Mouse (Mus musculus) heart, adult 11 months (tissue): ENCODE results near the gene 9930022D16Rik.

Experiments
- DNase-seq: peaks from one replicate; pipeline ENCODE4 v3.0.0; 2022

Gene 9930022D16Rik

DNA sequence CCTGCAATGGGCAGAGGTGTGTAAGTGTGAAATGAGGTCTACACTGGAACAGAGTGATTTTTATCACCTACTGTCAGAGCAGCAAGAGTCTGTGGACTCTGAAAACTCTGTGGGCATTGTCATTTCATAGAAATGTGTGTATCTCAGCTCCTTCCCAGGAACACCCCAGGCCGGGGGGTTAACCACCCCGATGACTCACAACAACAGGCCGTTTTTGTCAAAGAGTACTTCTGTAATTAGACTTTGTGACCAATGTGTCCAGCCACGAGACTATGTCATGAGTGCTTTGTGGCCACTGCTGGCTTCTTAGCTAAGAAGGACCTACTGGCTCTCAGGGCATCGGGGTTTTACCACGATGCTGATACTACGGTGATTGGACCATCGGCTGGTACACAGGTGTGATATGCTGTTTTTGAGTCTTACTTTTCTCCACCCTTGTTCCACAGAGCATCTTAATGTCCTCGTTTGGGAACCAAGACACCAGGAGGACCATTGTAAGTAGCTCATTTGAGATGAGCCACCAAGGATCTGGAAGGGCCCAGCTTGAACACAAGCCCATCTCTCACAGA, 3.8 kb downstream of the 9930022D16Rik start:
- no peak for DNase-seq

DNA sequence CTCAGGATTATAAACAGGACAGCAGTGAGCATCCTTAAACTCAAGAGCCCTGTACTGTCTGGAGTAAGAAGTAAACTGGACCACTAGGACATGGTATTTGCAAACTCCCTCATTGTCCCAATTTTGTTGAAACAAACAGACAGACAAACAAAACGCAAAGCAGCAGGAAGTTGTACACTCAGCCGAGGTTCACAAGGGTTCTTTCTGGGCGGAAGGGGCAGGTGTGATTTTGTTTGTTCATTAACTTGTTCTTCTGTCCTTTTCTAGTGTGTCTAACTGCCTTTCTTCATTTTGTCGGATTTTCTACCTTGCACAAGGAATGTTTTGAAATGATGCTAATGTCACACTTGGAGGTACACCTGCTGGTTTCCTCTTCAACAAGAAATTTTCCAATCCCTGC, 5.7 kb downstream of the 9930022D16Rik start:
- no peak for DNase-seq

DNA sequence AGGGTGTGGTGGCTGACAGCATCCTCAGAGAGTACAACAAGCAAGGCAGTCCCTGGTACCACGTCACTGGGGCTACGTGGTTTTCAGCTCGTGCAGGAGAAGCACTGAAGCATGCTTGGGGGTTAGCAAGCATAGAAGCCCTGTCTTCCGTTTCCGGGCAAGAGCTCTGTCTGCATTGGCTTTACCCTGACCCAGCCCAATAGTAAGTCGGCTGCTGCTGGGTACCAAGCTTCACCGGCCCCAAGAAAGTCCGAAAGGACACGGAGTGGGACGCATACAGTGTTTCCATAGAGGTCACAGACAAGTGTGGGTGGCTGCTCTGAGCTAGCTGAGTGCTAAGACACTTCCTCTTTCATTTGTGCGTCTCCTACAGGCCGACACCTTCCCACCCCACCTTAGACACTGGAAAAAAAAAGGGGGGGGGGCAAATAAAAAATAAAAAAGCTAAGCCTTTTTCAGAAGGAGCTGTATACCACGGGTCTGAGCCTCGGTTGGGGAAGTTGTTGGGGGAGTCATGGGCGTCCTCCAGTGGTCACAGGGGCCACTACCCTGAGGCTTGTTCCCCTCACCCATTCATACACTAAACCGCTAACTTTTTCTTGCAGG, 6.3 kb downstream of the 9930022D16Rik start:
- peak; percentile 92 for DNase-seq

GRCm38 (mm10) chr11:109420567-109420962, 6.8 kb downstream of the 9930022D16Rik start:
- DNase-seq = no peak

DNA sequence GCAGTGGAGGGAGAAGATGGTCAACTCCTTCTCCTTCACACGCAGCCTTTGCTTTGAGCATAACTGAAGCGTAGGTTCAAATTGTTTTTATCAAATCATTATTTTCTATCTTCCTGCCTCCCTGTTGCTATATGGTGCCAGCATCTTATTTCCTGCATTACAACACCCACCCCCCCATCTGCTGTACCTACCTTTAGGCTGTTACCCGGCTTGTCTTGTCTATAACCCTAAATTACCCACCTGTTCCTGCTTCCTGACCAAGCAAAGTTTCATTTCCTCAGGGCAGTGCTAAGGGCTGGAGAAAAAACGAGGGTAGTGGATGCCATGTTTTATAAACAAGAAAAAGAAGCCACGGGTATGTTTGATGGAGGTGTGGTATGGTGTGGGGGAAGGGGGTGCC, 7.5 kb downstream of the 9930022D16Rik start:
- no peak for DNase-seq

- DNase-seq = no peak
Observed at GRCm38 (mm10) chr11:109422263-109422662, 8.5 kb downstream of the 9930022D16Rik start.

- DNase-seq = no peak
Observed at GRCm38 (mm10) chr11:109423294-109423693, 9.6 kb downstream of the 9930022D16Rik start.

- peak; percentile 100 for DNase-seq
Observed at GRCm38 (mm10) chr11:109425392-109426271, 11.9 kb downstream of the 9930022D16Rik start, which contains the start of gene Amz2. TSS of gene Amz2 (plus strand) at chr11:109425946.

DNA sequence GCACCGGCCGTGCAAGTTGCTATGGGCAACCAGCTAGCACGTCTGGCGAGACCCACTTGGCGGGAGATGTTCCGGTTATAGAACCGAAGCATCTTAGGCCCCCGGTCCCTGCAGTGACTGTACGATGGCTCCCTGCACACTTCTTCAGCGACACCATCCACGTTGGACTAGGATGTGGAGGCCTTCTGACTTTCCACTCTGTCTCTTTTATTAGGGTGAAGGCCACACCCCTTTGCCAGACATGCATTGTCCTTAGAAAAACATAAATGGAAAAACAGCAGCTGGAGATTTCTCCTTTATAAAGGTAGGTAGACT, 12.5 kb downstream of the 9930022D16Rik start:
- DNase-seq = no peak

- DNase-seq = no peak
Observed at GRCm38 (mm10) chr11:109427353-109427752, 13.6 kb downstream of the 9930022D16Rik start.

DNA sequence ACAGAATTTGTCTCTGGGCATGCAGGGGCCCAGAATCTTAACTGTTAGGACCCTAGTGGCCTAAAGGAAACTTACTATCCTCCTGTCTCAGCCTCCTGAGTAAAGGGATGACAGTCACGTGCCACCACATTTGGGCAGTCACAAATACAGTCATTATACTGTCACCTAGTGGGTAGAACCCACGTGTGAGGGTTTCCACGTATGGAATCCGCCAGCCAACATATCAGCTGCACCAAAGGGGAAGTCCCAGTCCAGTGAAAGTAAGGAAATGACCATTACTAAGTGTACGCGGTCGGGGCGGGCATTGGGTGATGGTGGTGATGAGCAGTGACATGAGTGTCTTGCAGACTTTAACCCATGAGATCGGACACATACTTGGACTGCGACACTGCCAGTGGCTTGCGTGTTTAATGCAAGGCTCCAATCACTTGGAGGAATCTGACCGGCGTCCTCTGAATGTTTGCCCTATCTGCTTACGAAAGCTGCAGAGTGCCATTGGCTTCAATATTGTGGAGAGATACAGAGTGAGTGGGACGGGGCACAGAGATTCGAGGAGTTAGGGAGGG, 20.6 kb downstream of the 9930022D16Rik start:
- peak; percentile 79 for DNase-seq

GRCm38 (mm10) chr11:109436889-109437288, 23.2 kb downstream of the 9930022D16Rik start:
- peak; percentile 84 for DNase-seq

- no peak for DNase-seq
Observed at GRCm38 (mm10) chr11:109439209-109439608, 25.5 kb downstream of the 9930022D16Rik start.

DNA sequence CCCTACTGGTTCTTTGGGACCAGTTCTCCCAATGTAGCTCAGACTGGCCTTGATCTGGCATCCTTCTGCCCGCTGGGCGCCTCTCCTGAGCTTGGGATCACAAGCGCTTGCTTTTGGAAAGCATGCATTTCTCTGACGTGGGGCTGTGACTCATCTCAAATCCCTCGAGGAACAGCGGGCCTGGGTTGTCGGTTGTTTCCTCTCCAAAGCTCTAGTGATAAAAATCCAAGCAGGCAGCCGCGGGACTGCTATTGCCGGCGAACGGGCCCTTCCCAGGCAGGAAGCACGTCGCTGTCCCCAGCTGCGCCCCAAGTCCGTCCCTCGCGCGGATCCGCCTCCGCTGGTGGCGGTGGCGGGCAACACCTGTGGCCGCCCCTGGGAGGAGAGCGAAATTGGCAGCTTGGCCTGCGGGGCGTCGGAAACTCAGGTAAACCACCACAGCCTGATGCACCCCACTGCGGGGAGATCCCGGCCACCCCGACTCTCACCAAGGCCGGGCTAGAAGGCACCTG, 26.2 kb downstream of the 9930022D16Rik start:
- DNase-seq = peak; percentile 99

DNA sequence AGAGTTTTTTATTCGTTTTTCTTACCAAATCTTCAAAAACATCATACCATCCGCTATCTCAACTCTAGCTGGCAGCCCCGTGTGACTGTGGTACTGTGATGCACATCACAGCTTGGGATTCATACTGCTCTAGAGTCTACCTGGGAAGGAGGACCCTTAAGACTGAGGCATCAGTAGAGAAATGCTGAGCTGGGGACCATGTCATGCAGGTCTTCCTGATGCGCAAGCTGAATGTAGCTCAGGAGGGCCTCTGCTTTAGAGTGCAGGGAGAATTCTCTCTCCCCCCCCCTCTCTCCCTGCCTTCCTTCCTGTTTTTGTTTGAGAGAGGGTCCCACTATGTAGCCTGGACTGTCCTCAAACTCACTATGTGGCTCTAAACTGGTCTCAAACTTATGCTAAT, 26.9 kb downstream of the 9930022D16Rik start:
- no peak for DNase-seq

- DNase-seq = no peak
Observed at GRCm38 (mm10) chr11:109441119-109441518, 27.4 kb downstream of the 9930022D16Rik start.

- no peak for DNase-seq
Observed at GRCm38 (mm10) chr11:109442166-109442730, 28.5 kb downstream of the 9930022D16Rik start.

DNA sequence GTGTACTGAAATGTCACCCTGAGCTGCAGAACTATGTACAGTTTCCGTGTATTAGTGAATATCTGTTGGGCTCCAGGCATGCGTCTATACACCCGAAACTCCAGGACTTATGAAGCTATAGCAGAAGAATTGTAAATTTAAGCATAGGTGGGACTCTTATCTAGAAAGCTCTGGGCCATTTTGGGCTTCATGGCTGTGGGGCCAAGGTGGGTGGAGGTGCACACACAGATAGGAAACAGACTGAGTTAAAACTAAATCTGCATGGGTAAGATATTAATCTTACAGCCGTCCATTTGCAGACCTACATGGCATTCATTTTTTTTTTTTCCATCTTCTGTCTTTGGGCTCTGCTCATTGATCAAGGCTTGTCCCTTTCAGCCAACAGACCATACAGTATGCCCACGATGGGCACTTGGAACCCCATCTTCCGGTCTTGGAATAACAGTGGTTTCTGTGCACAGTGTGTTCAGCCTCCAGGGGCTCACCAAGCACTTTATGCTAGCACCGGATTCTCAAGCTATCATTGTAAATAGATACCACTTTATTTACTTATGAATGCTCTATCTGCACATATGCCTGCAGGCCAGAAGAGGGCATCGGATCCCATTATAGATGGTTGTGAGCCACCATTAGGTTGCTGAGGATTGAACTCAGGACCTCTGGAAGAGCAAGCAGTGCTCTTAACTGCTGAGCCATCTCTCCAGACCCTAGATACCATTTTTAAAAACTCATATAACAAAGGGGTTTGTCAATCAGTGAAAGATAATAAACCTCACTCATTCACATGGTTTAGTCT, 29.9 kb downstream of the 9930022D16Rik start:
- DNase-seq = no peak

GRCm38 (mm10) chr11:109444600-109444999, 30.9 kb downstream of the 9930022D16Rik start:
- no peak for DNase-seq

- no peak for DNase-seq
Observed at GRCm38 (mm10) chr11:109445438-109446035, 31.8 kb downstream of the 9930022D16Rik start.

GRCm38 (mm10) chr11:109451169-109451568, 37.5 kb downstream of the 9930022D16Rik start:
- DNase-seq = no peak

- DNase-seq = no peak
Observed at GRCm38 (mm10) chr11:109456261-109456660, 42.5 kb downstream of the 9930022D16Rik start.
